Mouse (Mus musculus) left cerebral cortex, adult 8-10 months (tissue): ENCODE results near the gene Sectm1a. TPM values are rescaled to one million over a fixed set of nuclear protein-coding genes. Genes with fewer than 3 reads are reported as not detected.
"Not testable (repeated sequence)": the region's sequence is repeated elsewhere in the genome, so short reads cannot be mapped to it uniquely, and the experiment has no call there.

ENCODE experiments used
- DNase-seq, 2 experiments: peaks; one replicate each; pipeline ENCODE4 v3.0.0; 2022; ENCODE audit warnings: low spot score in 2 of 2
- total RNA-seq, 4 experiments: library from RNA; stranded (reverse); gene quantifications; 2 replicates each; pipeline ENCODE4 v1.2.4; 2022

The Sectm1a gene
- not detected for total RNA-seq

DNA sequence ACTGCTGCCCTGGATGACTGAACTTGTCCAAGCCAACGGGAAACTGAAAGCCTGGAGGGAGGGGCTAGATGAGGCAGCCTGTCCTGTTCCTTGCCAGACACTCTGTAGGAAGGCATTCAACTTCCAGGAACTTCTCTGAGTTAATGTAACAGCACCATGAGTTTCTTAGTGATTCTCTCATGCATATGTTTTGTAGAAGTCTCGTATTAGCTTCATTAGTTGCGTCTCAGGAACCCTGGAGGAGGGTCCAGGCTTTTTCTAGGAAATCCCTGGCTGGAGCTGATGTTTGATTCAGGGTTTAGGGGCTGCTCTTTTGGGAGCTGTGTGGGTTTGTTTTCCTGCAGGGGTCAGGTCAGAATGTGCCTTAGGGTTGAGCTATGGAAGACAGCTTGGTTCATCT lies at the start of gene Sectm1a:
Gene Sectm1a (minus strand): TSS at position 101 of the 400 bp plus-strand sequence.
- no peak for DNase-seq

DNA sequence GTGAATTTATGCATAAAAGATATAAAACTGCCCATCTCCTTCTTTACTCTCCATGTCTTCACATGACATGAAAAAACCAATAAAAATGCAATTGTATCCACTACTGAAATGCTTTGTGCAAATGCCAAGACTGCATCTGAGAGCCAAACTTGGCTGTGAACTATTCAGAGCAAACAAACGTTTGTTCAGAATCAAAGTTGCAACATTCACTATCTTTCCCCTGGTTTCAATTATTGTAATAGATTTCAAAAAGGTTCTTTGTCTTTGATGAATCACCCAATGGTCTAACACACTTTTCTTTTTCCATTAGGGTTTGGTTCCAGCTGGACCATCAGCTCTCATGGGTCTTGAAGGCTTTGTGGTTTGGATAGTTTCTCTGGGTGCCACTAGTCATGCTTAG lies 48.6 kb upstream of the Sectm1a start:
- DNase-seq = no peak

DNA sequence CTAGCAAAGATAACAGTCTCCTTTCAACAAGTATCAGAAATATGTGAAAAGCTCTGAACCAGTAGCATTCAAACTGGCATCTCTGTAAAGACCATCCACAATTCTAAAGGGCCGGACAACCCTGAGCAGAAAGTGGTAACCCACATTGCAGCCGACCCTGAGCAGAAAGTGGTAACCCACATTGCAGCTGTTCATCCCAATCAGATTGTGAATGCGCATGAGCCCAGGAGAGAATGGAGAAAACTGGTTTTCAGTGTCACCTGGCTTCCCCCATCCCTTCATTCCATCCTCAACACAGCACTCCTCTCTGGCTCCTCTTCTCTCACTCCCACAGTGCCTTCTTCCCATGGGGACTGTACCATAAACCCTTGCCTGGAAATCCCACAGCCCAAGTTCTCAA lies 46.4 kb upstream of the Sectm1a start:
- no peak for DNase-seq

DNA sequence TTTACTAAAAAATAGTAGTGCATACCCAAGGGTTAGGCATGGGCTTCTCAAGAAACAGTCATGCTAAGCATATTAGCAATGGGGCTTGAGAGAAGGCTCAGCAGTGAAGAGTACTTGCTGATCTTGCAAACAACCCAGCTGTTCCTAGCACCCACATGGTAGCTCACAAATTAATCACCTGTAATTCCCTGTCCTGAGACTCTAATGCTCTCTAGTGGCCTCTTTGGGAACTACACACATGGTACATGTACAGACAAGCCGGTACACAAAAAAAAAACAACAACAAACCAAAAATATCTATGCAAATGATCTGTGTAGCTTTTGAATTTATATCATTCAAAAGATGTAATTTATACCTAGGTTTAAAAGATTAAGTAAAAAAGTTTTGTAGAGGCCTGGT lies 45.4 kb upstream of the Sectm1a start:
- DNase-seq = no peak

DNA sequence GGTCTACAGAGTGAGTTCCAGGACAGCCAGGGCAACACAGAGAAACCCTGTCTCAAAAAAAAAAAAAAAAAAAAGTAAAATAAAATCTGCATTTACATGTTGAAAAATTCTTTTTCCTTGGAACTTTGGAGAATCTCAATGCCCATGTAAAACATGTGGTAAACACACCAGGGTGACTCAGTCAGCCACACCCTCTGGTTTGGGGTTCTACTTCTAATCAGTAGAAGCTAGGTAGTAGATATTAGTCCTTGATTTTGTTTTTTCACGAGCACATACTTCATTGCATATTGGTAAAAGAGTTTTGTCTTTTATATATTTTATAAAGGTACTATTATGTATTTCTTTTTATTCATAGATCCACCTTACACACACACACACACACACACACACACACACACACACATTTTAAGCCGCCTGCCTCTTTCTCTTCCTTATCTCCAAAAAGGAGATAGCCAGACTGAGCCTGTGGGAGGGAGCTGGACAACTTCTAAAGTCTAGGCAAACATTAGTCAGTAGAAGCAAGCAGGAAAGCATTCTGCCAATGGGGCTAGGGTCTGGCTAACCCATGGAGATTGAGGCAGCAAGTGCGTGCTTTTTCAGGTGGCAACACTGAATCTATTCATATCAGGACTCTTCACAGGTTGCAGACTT lies 44.6 kb upstream of the Sectm1a start:
- DNase-seq = no peak

DNA sequence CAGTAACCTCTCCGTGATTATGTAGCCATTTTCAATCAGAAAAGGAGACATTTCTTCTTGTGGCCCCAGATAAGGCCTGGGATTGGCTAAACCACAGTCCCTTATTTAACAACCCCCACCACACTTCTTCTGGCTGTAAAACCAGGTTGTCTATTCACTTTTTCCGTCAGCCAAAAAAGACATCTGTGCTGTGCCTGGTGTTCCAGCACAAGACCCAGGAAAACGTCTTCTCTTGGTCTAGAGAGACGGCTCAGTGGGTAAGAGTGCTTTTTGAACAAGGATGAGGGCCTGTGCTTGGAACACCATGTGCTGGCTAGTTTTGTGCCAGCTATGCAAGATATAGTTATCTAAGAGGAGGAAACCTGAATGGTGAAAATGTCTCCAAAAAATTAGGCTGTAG lies 42.4 kb upstream of the Sectm1a start:
- DNase-seq = no peak

DNA sequence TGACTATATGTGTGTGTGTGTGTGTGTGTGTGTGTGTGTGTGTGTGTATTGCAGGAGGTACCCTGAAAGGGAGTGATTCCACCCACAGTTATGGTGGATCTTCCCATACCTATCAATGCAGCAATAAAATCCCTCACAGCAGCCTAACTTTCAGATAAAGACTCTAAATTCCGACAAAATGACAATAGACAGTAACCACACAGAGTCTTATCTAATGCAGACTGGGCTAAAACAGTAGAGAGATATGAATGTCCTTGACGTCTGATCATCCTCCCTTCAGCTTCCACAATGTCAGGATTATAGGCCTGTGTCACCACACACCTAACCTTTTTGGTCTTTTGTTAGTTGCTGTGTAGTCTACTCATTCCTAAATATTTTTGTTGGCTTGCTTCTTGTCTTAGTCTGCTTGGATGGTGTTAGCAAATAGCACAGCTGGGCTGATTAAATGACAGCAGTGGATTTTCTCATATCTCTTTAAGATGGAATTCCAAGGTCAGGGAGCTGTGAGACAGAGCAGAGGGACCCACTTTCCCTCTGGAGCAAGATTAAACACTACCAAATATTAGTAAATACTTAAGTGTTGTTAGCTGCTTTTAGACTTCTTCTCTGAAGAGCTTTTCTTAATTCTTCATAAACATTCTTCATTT lies 41.1 kb upstream of the Sectm1a start:
- DNase-seq = no peak

DNA sequence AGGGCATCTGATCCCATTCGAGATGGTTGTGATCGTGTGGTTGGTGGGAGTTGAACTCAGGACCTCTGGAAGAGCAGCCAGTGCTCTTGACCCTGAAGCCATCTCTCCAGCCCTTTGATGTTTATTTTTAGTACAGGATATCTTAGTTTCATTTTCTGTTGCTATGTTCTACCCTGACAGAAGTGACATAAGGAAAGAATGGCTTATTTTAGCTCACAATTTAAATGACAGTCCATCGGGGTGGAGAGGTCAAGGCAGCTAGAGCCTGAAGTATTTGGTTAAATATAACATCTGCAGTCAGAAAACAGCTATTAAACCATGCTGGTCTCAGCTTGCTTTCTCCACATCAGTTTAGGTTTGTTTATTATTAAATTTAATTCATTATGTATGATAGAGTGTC lies 40.1 kb upstream of the Sectm1a start:
- DNase-seq = no peak

DNA sequence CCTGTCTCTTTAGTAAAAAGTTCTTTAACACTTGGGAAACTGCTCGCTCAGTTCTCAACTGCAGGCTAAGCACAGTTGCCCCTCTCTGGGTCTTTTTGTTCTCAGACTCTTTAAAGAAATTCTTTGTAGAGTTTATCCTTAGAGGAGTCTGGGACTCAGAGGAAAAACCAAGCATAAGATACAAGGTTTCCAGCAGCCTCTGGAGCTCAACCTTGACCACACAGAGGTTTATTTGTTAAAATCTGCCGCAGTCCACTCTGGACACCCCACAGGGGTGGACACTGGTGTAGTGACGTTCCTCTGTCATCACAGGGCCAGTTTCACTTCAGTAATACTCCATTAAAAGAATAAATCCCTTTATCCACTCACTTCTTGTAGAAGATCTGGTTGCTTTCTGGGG lies 37.6 kb upstream of the Sectm1a start, which contains the start of gene Tex19.2:
Gene Tex19.2 (minus strand): TSS at position 101 of the 400 bp plus-strand sequence.
- DNase-seq = no peak

DNA sequence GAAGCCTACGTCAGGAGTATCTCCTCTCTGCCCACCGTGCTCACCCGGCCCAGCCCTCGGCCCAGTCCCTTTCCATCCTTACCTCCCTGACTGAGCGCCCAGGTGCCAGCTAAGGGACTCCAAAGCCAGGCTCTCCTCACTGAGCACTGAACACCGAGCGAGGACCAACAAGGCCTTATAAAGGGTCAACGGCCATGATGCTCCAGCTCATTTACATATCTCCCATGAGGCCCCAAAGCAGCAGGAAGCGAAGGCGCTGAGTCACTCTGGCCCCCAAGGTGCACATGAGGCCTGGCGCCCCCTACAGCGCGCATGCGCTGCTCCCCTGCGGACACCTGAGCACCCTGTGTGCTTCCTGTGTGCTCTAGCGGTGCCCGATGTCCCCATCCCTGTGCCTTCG lies 37.1 kb upstream of the Sectm1a start:
- DNase-seq = no peak

DNA sequence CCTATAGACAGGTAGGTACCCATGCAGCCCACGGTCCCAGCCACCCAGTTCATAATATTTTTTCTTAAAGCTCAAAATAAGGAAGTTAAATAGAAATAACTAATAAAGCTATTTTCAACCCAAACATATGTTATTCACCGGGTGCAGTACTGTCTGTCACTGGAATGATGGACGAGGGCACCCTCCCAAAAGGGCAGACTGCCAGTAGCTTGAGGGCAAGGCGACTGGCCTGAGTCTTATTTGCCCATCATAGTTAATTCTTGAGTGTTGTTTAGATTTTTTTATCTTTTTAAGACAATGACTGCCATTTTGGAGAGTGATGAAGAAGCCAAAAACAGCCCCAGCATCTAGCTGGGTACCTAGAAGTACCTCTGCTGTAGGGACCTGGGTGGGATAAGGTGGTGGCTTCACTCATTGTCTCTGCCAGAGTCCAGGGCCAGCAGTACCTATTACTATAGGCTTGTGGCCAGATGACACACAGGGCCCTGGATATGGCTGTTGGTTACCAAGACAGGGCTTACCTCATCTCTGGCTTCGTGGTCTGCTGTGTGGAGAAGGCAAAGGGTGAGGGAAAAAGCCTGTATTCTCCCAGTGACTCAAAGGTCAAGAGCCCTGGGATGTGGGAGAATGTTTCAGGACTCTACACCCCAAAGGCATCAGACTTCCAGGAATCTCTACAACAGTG lies 31.2 kb upstream of the Sectm1a start:
- DNase-seq = no peak

DNA sequence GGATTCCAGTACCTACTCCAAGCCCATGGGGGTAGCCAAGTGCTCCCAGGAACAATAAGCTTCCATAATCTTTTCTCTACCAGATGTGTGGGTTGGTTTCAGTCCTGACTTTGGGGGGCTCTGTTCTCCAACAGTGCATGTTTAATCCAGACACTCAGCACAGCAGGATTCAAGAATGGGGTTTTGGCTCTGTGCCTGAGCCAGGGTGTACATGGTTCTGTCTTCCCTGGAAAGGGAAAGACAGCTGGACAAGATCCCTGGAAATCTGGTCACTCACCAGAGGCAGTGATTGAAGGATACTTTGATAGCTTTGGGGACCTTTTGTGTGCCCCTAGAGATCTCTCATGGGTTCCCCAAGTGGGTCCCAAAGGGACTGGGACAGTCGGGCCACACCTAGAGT lies 30.6 kb upstream of the Sectm1a start:
- no peak for DNase-seq

DNA sequence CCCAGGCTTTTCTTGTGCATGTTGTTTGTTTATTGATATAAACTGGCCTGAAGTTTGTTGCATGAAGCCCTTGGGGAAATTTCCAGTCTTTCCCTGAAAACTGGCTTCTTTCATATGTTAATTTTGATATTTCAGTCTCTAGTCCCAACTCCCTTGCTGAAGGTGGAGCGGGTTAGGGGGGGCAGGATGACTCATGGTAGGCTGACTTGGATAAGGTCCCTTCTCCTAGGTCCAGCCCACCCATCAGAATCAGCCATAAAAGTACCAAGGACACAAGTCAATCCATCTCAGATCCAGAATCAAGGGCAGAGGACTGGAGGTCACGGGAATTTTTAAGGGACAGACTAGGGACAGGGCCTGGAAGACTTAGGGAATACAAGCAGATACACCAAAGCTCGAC lies 30.0 kb upstream of the Sectm1a start:
- no peak for DNase-seq

DNA sequence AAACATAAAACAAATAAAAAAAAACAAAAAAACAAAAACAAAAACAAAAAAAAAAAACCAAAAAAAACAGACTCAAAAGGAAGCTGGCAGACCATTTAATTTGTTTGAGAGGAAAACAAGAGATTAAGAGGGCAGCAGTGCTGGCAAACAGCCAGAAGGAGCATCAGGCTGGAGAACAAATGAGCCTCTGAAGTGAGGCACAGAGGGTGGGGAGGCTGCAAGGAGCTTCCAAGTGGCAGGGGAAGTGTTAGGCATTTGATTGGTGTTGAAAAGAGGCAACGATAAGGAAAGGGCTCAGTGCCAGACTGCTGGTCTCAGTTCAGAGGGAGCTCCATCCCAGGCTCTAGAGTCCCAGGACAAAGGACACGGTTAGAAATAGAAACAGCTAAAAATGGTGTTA lies 29.0 kb upstream of the Sectm1a start:
- DNase-seq = no peak

DNA sequence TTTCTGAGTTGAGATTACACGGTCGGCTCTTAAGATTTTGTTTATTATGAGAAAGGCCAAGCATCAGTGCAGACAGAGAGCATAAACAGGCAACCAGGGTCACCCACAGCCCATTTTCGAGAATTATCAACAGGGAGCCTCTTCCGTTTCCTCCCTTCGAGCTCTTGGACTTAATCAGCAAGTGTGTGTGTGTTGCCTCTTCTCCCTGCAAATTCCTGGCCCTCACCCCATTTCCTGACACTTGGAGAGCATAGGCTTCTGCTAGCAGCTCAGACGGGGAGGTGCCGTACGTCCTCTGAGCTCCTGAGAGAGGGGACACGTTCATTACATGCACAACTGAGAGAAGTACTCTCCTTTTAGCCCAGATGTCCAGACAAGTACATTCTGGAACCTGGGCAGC lies 27.0 kb upstream of the Sectm1a start:
- no peak for DNase-seq

DNA sequence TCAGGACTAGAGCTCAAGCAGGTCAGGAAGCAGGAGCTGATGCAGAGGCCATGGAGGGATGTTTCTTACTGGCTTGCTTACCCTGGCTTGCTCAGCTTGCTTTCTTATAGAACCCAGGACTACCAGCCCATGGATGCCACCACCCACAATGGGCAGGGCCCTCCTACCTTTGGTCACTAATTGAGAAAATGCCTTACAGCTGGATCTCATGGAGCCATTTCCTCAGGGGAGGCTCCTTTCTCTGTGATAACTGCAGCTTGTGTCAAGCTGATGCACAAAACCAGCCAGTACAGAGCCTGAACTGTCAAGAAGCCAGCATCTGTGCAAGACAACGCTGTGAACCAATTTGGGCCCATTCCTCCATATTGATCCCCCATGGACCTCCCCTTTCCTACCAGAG lies 26.2 kb upstream of the Sectm1a start:
- not testable (repeated sequence) for DNase-seq

DNA sequence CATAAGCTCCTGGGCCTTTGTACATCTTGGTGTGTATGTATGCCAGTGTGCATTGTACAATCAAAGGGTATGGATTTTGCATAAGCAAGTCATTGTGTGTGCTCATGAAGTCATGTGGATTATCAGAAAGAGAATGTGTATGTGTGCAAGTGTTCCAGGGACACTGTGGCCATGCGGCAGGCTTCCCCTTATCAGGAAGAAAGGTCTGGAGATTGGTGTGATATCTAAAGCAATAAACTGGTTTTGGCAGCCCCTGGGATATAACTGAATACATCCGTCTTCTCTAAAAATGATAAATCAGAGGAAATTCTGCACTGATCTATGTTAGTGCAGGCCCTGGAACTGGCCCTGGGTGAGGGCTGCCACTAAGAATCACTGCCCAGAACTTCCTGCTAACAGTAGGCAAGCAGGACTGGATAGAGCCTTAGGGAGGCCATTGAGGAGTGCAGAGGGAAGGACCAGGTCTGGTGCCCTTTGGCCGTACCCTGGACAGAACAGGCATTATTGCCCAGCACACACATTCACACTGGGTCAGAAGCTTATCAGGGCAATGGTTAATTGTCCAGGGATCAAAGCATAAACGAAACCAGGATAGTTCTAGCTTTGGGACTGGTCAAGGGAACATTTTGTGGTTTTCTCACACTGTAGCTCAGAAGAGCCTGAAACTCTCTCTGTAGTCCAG lies 20.2 kb upstream of the Sectm1a start:
- no peak for DNase-seq

DNA sequence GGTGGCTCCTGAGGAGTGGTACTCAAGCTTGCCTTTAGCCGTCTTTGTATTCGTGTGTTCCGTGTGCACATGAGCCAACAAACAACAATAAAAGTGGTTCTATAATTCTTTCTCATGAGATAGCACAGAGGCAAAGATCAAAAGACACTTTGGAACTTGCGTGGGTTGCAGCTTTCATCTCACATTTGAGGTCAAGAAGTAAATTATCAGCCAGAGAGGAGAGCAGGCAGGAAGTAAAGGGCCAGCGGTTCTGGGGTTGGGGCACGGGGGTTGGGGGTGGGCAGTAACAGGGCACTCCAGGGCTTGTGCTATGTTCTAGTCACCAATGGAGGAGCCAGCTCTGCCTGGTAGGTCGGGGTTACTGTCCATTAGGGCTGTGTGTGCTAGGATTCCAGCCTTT lies 19.7 kb upstream of the Sectm1a start:
- no peak for DNase-seq

DNA sequence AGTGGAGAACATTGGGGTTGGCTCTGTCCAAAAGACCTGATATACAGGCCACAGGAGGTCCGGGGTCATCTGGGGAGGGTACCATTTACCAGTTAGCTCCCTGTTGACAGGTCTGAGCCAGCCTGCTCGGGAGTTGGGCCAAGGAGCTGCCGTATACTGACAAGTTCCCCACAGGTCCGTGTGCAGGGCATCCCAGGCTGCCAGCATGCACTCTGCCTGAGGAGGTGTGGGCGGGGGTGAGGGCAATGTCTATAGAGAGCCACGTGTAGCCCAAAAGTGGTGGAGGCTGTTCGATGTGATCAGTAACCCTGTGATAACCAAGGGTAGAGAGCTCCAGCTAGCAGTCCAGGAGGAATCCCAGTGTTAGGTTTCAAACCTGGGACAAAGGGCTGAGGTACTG lies 18.7 kb upstream of the Sectm1a start:
- no peak for DNase-seq

DNA sequence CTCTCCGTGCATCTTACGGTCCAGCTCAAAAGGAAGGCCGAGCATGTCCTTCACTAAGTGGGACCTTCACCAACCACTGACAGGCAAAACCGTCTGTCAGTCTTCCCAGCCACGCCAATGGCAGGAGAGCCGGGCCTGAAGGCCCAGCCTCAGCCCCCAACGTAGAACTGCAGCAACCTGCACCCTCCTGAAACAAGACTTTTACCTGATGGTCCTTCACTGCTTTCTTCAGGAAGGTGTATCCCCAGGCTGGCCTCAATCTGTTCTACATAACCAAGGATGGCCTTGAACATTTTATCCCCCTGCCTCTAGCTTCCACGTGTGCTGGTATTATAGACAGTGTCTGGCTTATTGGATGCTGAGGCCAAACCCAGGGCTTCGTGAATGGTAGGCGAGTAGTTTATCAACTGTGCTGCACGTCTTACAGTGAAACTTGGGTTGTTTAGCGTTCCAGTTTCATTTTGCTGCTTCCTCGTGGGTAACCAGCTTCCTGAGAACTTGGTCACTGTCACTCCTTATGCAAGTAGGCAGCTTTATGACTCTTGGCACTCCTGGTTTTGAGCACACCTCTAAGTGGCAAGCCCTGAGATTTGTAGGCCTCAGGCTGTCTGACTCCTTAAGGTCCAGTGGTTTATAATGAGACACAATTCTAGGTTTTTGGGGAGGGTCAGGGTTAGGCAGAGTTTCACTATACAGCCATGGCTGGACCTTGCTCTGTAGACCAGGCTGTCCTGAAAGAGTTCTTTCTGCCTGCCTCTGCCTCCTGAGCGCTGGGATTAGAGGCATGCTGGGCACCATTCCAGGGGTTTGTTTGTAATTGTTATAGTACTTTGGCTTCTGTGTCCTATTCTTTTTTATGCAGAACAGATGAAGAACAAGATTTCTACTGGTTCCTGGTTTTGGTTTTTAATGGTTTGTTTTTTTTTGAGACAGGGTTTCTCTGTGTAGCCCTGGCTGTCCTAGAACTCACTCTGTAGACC lies 11.9 kb upstream of the Sectm1a start:
- no peak for DNase-seq

DNA sequence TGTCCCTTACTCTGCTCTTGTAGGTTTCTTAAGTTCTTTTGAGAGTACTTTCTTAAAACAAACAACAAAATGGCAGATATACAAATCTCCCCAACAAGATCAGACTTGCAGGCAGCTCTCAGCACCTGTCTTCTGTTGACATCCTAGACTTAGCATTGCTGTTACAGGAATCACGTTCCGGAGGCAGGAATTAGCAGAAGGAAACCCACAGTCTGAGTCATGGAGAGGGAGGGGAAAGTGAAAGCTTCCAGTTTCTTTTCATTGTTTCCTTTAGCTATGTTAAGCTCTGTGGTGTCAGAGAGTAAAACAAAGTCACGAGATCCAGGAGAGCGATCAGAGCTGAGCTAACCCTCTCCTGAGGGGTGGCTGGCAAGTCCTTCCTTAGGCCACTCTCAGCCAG lies 9.9 kb upstream of the Sectm1a start:
- DNase-seq = no peak
